Mouse (Mus musculus) 3T3-L1 (cell line): ENCODE measurements around the gene Olfr1178.

Experiments
- DNase-seq: peaks from one replicate; pipeline ENCODE4 v3.0.0-alpha.2; 2015; ENCODE audit warnings: low read depth, low spot score

The Olfr1178 gene

GRCm38 (mm10) chr2:88386762-88387161, at the start of gene Olfr1178:
TSS of gene Olfr1178 (plus strand) at chr2:88387062.
- DNase-seq: no peak

GRCm38 (mm10) chr2:88346392-88346791, 40.5 kb upstream of the Olfr1178 start, which contains the start of gene Olfr1177-ps:
TSS of gene Olfr1177-ps (minus strand) at chr2:88346492.
- DNase-seq: no peak

GRCm38 (mm10) chr2:88356304-88356703, 30.6 kb upstream of the Olfr1178 start:
- peak; percentile 73 for DNase-seq

GRCm38 (mm10) chr2:88406353-88406752, 19.5 kb downstream of the Olfr1178 start, which contains the start of gene Olfr1179:
TSS of gene Olfr1179 (minus strand) at chr2:88406453.
- no peak for DNase-seq

- no peak for DNase-seq
Observed at GRCm38 (mm10) chr2:88419051-88419450, 32.2 kb downstream of the Olfr1178 start, which contains the start of gene Olfr1180. TSS of gene Olfr1180 (minus strand) at chr2:88419151.

- no peak for DNase-seq
Observed at GRCm38 (mm10) chr2:88426071-88426470, 39.2 kb downstream of the Olfr1178 start, which contains the start of gene Olfr1181. TSS of gene Olfr1181 (minus strand) at chr2:88426171.

- DNase-seq: no peak
Observed at GRCm38 (mm10) chr2:88449031-88449430, 62.2 kb downstream of the Olfr1178 start, which contains the start of gene Gm13757. TSS of gene Gm13757 (minus strand) at chr2:88449131.
